Mouse (Mus musculus) forebrain, embryonic 15.5 days (tissue): ENCODE measurements at regions not wholly inside any gene's neighbourhood (a gene's known extent, or its start where the extent isn't known, plus 50 kb on each side); places are given as distances from the start of the nearest gene placed in this dataset.

Experiments
- ATAC-seq: fragments of 200-750 bp; cut with Nextera tagmentation; replicated peaks from 2 replicates; pipeline ENCODE4 v1.8.0; 2017; ENCODE audit warnings: mild to moderate bottlenecking, moderate TSS enrichment, moderate library complexity
- H3K27ac ChIP-seq: fragments of 300-500 bp; sonication (generic); replicated peaks from 2 replicates; pipeline ENCODE4 v1.5.1; 2015; ENCODE audit warnings: mild to moderate bottlenecking, inconsistent platforms
- H3K27me3 ChIP-seq: fragments of 300-500 bp; sonication (generic); 2 replicates; pipeline ENCODE4 v1.6.1; 2015; ENCODE audit warnings: inconsistent platforms
- H3K36me3 ChIP-seq: fragments of 300-500 bp; sonication (generic); 2 replicates; pipeline ENCODE4 v1.6.1; 2015; ENCODE audit warnings: mild to moderate bottlenecking, inconsistent platforms
- H3K4me1 ChIP-seq: fragments of 300-500 bp; sonication (generic); 2 replicates; pipeline ENCODE4 v1.6.1; 2015; ENCODE audit warnings: inconsistent platforms
- H3K4me2 ChIP-seq: fragments of 300-500 bp; sonication (generic); replicated peaks from 2 replicates; pipeline ENCODE4 v1.6.1; 2015; ENCODE audit warnings: mild to moderate bottlenecking, inconsistent platforms
- H3K4me3 ChIP-seq: fragments of 300-500 bp; sonication (generic); 2 replicates; pipeline ENCODE4 v1.5.1; 2015; ENCODE audit warnings: mild to moderate bottlenecking, inconsistent platforms
- H3K9ac ChIP-seq: fragments of 300-500 bp; sonication (generic); replicated peaks from 2 replicates; pipeline ENCODE4 v1.6.1; 2015; ENCODE audit warnings: mild to moderate bottlenecking, inconsistent platforms
- H3K9me3 ChIP-seq: fragments of 300-500 bp; sonication (generic); 2 replicates; pipeline ENCODE4 v1.6.1; 2016; ENCODE audit warnings: inconsistent platforms
- WGBS: fragments of 180-500 bp; shearing (Covaris S2); methylation state at CpG from one replicate; pipeline ENCODE4 v1.1.7; 2015; ENCODE audit warnings: mixed read lengths; 5-methylcytosine and 5-hydroxymethylcytosine counted together

- Histone ChIP-seq H3K27me3 (no peaks in the 10 kb centered on the region), H3K36me3 (no peaks in the 10 kb centered on the region), H3K9ac (no peak overlapping the region), H3K4me1 (no peaks in the 10 kb centered on the region), H3K27ac (no peak overlapping the region), H3K9me3 (no peaks in the 10 kb centered on the region), H3K4me2 (no peak overlapping the region), H3K4me3 (no peak overlapping the region)
- no peak for ATAC-seq
- WGBS = 94% methylated on average over 5 of the region's 5 CpGs
Observed at GRCm38 (mm10) chr9:32815473-32815872, 179.5 kb downstream of the Ets1 start.

GRCm38 (mm10) chr9:32816649-32817425 is 180.8 kb downstream of the Ets1 start:
- 92% methylated on average over 9 of the region's 9 CpGs for WGBS
- Histone ChIP-seq H3K9me3 (no peaks in the 10 kb centered on the region), H3K4me2 (no peak overlapping the region), H3K27me3 (no peaks in the 10 kb centered on the region), H3K4me3 (no peak overlapping the region), H3K27ac (no peak overlapping the region), H3K4me1 (no peaks in the 10 kb centered on the region), H3K9ac (no peak overlapping the region), H3K36me3 (no peaks in the 10 kb centered on the region)
- ATAC-seq = no peak

- Histone ChIP-seq H3K9ac (no peak overlapping the region), H3K9me3 (no peaks in the 10 kb centered on the region), H3K27ac (no peak overlapping the region), H3K36me3 (no peaks in the 10 kb centered on the region), H3K27me3 (no peaks in the 10 kb centered on the region), H3K4me3 (no peak overlapping the region), H3K4me2 (no peak overlapping the region), H3K4me1 (no peaks in the 10 kb centered on the region)
- 73% methylated on average over 7 of the region's 7 CpGs for WGBS
- no peak for ATAC-seq
Observed at GRCm38 (mm10) chr9:32817442-32818358, 181.7 kb downstream of the Ets1 start.

DNA sequence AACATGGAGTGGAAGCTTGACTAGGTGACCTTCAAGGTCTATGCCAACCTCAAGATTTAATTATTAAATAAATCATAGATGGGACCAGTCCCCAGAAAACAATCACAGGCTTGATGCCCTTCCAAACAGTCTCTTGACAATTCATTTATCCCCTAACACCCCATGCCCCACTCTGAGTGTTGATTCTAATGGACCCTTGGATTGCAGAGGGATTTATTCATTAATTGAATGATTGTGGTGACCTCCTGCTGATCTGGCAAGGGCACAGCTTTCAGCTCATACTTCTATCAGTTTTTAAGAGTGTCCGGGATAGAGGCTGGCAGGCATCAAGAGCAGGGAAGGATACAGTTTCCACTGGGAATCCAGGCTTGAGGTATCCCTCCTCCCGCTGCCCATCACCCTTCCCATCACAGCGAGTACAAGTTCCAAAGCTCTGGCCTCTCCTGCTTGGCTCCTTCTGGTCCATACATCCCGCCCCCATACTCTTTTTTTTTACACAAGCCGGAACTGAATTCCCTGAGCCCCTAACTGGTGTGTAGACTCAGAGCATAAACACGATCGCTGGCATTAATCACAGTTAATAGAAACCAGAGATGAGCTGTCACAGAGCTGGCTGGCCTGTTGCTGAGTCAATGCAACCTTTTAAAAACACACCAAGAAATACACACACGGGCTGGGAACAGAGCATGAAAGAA is 187.6 kb downstream of the Ets1 start:
- 32% methylated on average over 8 of the region's 8 CpGs for WGBS
- H3K36me3 ChIP-seq = no peaks in the 10 kb centered on the region
- no peaks in the 10 kb centered on the region for H3K9me3 ChIP-seq
- no peak overlapping the region for H3K4me2 ChIP-seq
- H3K4me1 ChIP-seq = peaks cover 8% of the 10 kb centered on the region
- no peak overlapping the region for H3K4me3 ChIP-seq
- ATAC-seq = no peak
- no peak overlapping the region for H3K27ac ChIP-seq
- H3K27me3 ChIP-seq = no peaks in the 10 kb centered on the region
- H3K9ac ChIP-seq = no peak overlapping the region

- ATAC-seq = no peak
- 40% methylated on average over 6 of the region's 6 CpGs for WGBS
- no peaks in the 10 kb centered on the region for H3K9me3 ChIP-seq
- peaks cover 8% of the 10 kb centered on the region for H3K4me1 ChIP-seq
- H3K36me3 ChIP-seq = no peaks in the 10 kb centered on the region
- no peaks in the 10 kb centered on the region for H3K27me3 ChIP-seq
- no peak overlapping the region for H3K27ac ChIP-seq
- no peak overlapping the region for H3K9ac ChIP-seq
- H3K4me2 ChIP-seq = no peak overlapping the region
- H3K4me3 ChIP-seq = no peak overlapping the region
Observed at GRCm38 (mm10) chr9:32824134-32824531, 188.1 kb downstream of the Ets1 start.

- Histone ChIP-seq H3K4me2 (no peak overlapping the region), H3K27ac (no peak overlapping the region), H3K9me3 (no peaks in the 10 kb centered on the region), H3K4me1 (no peaks in the 10 kb centered on the region), H3K27me3 (no peaks in the 10 kb centered on the region), H3K4me3 (no peak overlapping the region), H3K9ac (no peak overlapping the region), H3K36me3 (no peaks in the 10 kb centered on the region)
- ATAC-seq = no peak
- WGBS = 80% methylated on average over 2 of the region's 2 CpGs
Observed at GRCm38 (mm10) chr9:32830268-32830891, 194.4 kb downstream of the Ets1 start.

DNA sequence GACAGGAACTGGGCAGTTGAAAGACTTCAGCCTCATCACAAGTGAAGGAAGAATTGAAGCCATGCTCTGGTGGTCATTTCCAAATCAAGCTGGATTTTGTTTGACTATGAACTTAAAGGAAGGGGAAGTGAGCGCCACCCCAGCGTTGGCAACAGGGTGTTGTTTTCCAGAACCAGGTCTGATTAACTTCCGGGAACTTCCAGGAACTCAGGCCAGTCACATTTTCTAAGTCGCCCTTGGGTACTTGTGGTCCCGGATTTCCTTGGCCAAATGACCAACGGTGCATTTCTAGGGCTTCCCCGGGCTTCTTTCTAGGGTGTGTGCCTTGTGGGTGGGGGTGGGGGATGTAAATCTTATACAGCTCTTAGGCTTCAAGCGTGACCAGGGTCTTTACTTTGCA is 197.4 kb downstream of the Ets1 start:
- 89% methylated on average over 8 of the region's 8 CpGs for WGBS
- Histone ChIP-seq H3K9me3 (no peaks in the 10 kb centered on the region), H3K27me3 (no peaks in the 10 kb centered on the region)

GRCm38 (mm10) chr9:32834751-32835625 is 199.0 kb downstream of the Ets1 start:
- Histone ChIP-seq H3K9ac (no peak overlapping the region), H3K4me3 (no peak overlapping the region), H3K9me3 (no peaks in the 10 kb centered on the region), H3K27me3 (no peaks in the 10 kb centered on the region), H3K36me3 (no peaks in the 10 kb centered on the region), H3K4me1 (no peaks in the 10 kb centered on the region), H3K27ac (no peak overlapping the region), H3K4me2 (no peak overlapping the region)
- WGBS = 63% methylated on average over 13 of the region's 13 CpGs
- no peak for ATAC-seq

More for the DNA sequence above, 197.4 kb downstream of the Ets1 start:
- no peak overlapping the region for H3K4me2 ChIP-seq
- no peak overlapping the region for H3K9ac ChIP-seq
- no peaks in the 10 kb centered on the region for H3K36me3 ChIP-seq
- H3K27ac ChIP-seq = no peak overlapping the region
- ATAC-seq = no peak
- no peak overlapping the region for H3K4me3 ChIP-seq
- H3K4me1 ChIP-seq = no peaks in the 10 kb centered on the region

GRCm38 (mm10) chr9:32835626-32835971 is 199.6 kb downstream of the Ets1 start:
- 43% methylated on average over 4 of the region's 4 CpGs for WGBS
- no peaks in the 10 kb centered on the region for H3K27me3 ChIP-seq

GRCm38 (mm10) chr9:32836371-32836770 is 200.3 kb downstream of the Ets1 start:
- H3K9me3 ChIP-seq = no peaks in the 10 kb centered on the region
- H3K36me3 ChIP-seq = no peaks in the 10 kb centered on the region

More at GRCm38 (mm10) chr9:32835626-32835971, 199.6 kb downstream of the Ets1 start:
- H3K9ac ChIP-seq = no peak overlapping the region
- H3K4me2 ChIP-seq = no peak overlapping the region
- H3K4me3 ChIP-seq = no peak overlapping the region
- H3K27ac ChIP-seq = no peak overlapping the region
- H3K9me3 ChIP-seq = no peaks in the 10 kb centered on the region
- no peaks in the 10 kb centered on the region for H3K36me3 ChIP-seq
- H3K4me1 ChIP-seq = no peaks in the 10 kb centered on the region
- no peak for ATAC-seq

DNA sequence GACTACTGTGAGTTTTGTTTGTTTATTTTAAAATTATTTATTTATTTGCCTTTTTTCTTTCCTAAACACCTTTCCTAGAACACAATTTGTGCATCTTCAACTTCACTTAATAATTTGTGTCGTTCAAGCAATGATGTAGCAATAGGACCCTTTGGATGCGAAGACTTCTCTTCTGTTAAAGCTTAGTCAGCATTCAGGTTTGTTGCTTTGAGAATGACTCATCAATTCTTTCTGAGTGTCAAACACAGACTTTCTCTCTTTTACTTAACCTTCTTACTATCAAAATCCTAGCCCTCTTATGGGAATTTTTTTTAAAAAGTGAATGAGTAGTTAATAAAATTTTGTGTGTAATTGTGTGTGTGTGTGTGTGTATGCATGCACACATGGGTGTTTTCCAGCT is 211.3 kb downstream of the Ets1 start:
- WGBS = 92% methylated on average over 2 of the region's 2 CpGs
- no peak for ATAC-seq

More at GRCm38 (mm10) chr9:32836371-32836770, 200.3 kb downstream of the Ets1 start:
- no peak overlapping the region for H3K9ac ChIP-seq
- H3K4me3 ChIP-seq = no peak overlapping the region
- H3K4me1 ChIP-seq = no peaks in the 10 kb centered on the region
- ATAC-seq = no peak
- no peaks in the 10 kb centered on the region for H3K27me3 ChIP-seq
- WGBS = 66% methylated on average over 5 of the region's 5 CpGs
- no peak overlapping the region for H3K27ac ChIP-seq
- H3K4me2 ChIP-seq = no peak overlapping the region

More for the DNA sequence above, 211.3 kb downstream of the Ets1 start:
- no peak overlapping the region for H3K9ac ChIP-seq
- no peak overlapping the region for H3K4me3 ChIP-seq
- no peaks in the 10 kb centered on the region for H3K27me3 ChIP-seq
- H3K4me1 ChIP-seq = no peaks in the 10 kb centered on the region
- no peak overlapping the region for H3K4me2 ChIP-seq
- no peaks in the 10 kb centered on the region for H3K36me3 ChIP-seq
- no peak overlapping the region for H3K27ac ChIP-seq
- no peaks in the 10 kb centered on the region for H3K9me3 ChIP-seq
